Mouse (Mus musculus): ENCODE measurements around the gene Zbtb40. TPM values are rescaled to one million over a fixed set of nuclear protein-coding genes. Genes with fewer than 3 reads are reported as not detected.

Gene Zbtb40
- polyA plus RNA-seq, 1 experiment from 2014 or later = 3.5 TPM

DNA sequence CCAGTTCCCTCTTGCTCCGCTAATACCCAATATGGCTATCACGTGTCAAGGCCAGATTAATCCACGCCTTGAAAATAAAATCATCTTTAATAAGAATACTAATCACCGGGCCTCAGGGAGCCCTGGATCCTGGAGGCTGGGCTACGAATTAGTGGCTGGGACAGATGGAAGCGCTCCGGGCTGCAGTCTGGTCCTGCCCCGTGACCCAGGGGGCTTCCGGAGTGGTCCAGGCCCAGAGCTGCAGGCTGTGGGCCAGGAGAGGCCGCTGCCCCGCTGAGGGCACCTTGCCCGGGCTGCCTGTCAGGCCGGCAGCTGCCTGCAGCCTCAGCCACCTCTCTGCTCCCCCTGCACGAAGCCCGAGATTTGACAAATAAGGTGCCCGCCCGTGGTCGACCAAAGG, 105.8 kb downstream of the Zbtb40 start:
- Histone ChIP-seq H3K4me3 (replicated peaks; ENCODE audit: low read length) (no peak overlapping the region), H3K9me3 (replicated peaks; ENCODE audit: control insufficient read depth, low read length) (no peaks in the 10 kb centered on the region), H3K36me3 (ENCODE audit: control insufficient read depth, insufficient read depth, low read length) (no peaks in the 10 kb centered on the region), H3K4me2 (ENCODE audit: low read depth, low read length) (no peak overlapping the region), H3K4me1 (ENCODE audit: control insufficient read depth, insufficient read depth, low read length) (0 out of 2 replicates have a peak, but pooled peaks cover 5% of the 10 kb centered on the region), H3K9ac (ENCODE audit: low read length) (no peak overlapping the region), H3K27me3 (ENCODE audit: control insufficient read depth, insufficient read depth, low read length) (peaks cover 4% of the 10 kb centered on the region; the same call in 1 of the 2 replicates), H3K27ac (ENCODE audit: low read length) (no peak overlapping the region)
- WGBS = 18% methylated on average over 18 of the region's 18 CpGs
- ATAC-seq (ENCODE audit: insufficient read depth, low FRiP score) = no peak

DNA sequence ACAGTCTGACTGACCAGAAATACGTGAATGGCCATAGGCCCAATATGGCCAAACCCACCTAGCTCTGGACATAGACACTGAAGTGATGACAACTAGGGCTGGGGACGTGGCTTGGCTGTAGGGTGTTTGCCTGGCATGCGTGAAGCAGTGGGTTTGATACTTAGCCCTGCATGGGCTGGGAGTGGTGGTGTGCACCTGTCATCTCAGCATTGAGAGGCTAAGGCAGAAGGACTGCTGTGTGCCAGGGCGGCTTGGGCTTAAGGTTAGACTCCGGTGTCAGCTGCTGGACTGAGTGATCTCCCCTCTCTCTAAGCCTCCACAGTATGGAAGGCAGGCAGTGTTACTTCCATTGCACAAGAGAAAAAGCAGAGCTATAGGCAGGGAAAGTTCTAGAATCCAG, 110.7 kb downstream of the Zbtb40 start:
- H3K4me1 ChIP-seq (ENCODE audit: control insufficient read depth, insufficient read depth, low read length) = peaks cover 4% of the 10 kb centered on the region
- H3K9ac ChIP-seq (ENCODE audit: low read length) = no peak overlapping the region
- WGBS = 93% methylated on average over 5 of the region's 5 CpGs
- no peaks in the 10 kb centered on the region for H3K36me3 ChIP-seq (ENCODE audit: control insufficient read depth, insufficient read depth, low read length)
- no peaks in the 10 kb centered on the region for H3K27me3 ChIP-seq (ENCODE audit: control insufficient read depth, insufficient read depth, low read length)
- H3K4me2 ChIP-seq (ENCODE audit: low read depth, low read length) = no peak overlapping the region
- H3K27ac ChIP-seq (ENCODE audit: low read length) = no peak overlapping the region
- no peaks in the 10 kb centered on the region for H3K9me3 ChIP-seq (replicated peaks; ENCODE audit: control insufficient read depth, low read length)
- no peak overlapping the region for H3K4me3 ChIP-seq (replicated peaks; ENCODE audit: low read length)
- no peak for ATAC-seq (ENCODE audit: insufficient read depth, low FRiP score)

DNA sequence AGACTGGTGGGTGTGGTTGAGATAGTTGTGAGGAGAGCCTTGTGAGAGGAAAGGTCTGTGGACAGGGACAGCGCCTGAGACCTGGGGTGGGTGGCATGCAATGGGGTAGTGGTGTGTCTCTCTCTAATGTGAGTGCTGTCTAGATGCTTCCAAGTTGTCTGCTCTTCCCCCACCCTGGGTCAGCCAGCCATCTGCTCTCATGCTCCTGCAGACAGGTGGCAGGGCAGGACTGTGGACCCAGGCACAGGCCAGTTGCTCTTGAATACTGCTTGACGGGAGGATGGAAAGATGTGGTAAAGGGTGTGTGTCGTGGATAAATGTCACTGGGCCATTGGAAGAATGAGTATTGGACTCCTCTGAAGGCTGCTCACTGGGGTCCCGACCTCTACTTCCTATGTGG, 111.3 kb downstream of the Zbtb40 start:
- no peak overlapping the region for H3K4me3 ChIP-seq (replicated peaks; ENCODE audit: low read length)
- H3K36me3 ChIP-seq (ENCODE audit: control insufficient read depth, insufficient read depth, low read length) = no peaks in the 10 kb centered on the region
- 71% methylated on average over 4 of the region's 4 CpGs for WGBS
- H3K4me2 ChIP-seq (ENCODE audit: low read depth, low read length) = no peak overlapping the region
- no peak overlapping the region for H3K27ac ChIP-seq (ENCODE audit: low read length)
- H3K9me3 ChIP-seq (replicated peaks; ENCODE audit: control insufficient read depth, low read length) = no peaks in the 10 kb centered on the region
- peaks cover 4% of the 10 kb centered on the region for H3K4me1 ChIP-seq (ENCODE audit: control insufficient read depth, insufficient read depth, low read length)
- no peak for ATAC-seq (ENCODE audit: insufficient read depth, low FRiP score)
- H3K27me3 ChIP-seq (ENCODE audit: control insufficient read depth, insufficient read depth, low read length) = no peaks in the 10 kb centered on the region
- H3K9ac ChIP-seq (ENCODE audit: low read length) = no peak overlapping the region

DNA sequence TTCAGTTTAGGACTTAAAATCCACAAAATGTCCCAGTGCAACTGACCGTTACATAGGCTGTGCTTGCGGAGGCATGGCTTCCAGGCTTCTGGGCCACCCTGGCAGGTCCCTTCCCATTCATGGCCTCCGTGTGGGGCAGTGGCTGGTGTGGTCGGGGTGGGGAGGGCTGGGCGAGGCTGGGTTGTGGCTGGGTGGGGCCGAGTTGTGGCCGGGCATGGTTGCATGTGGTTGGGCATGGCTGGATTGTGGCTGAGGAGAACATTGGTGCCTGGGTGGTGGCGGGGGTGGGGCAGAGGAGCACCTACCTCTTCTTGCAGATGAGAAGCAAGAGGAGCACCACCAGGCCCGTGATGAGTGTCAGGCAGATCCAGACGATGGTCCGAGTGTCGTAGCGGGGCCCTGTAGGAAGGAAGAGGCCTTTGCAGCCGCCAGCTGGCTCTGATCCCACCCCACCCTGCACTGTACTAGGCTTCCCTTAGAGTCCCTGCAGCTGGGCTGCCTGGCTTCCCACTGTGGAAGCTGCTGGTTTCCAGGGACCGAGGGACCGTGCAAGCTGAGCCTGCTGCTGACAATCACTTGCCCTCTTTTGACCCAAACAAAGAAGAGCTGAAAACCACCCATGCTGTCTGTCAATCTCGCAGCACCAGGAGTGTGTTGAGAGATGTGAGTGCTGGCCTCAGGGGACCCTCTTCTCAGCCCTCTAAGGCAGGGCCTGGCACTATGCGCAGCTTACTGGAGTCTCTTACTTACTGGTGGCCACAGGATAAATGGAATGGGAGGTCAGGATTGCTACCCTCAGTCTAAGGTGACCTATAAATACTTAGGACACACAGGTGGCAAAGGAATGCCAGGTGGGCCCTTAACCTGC, 113.6 kb downstream of the Zbtb40 start:
- no peak overlapping the region for H3K4me2 ChIP-seq (ENCODE audit: low read depth, low read length)
- H3K4me3 ChIP-seq (replicated peaks; ENCODE audit: low read length) = no peak overlapping the region
- no peaks in the 10 kb centered on the region for H3K27me3 ChIP-seq (ENCODE audit: control insufficient read depth, insufficient read depth, low read length)
- H3K9ac ChIP-seq (ENCODE audit: low read length) = no peak overlapping the region
- H3K4me1 ChIP-seq (ENCODE audit: control insufficient read depth, insufficient read depth, low read length) = peaks cover 4% of the 10 kb centered on the region
- H3K9me3 ChIP-seq (replicated peaks; ENCODE audit: control insufficient read depth, low read length) = no peaks in the 10 kb centered on the region
- peak; percentile 42; the same call in 1 of the 2 replicates for ATAC-seq (ENCODE audit: insufficient read depth, low FRiP score)
- 53% methylated on average over 18 of the region's 18 CpGs for WGBS
- H3K27ac ChIP-seq (ENCODE audit: low read length) = no peak overlapping the region
- H3K36me3 ChIP-seq (ENCODE audit: control insufficient read depth, insufficient read depth, low read length) = no peaks in the 10 kb centered on the region

DNA sequence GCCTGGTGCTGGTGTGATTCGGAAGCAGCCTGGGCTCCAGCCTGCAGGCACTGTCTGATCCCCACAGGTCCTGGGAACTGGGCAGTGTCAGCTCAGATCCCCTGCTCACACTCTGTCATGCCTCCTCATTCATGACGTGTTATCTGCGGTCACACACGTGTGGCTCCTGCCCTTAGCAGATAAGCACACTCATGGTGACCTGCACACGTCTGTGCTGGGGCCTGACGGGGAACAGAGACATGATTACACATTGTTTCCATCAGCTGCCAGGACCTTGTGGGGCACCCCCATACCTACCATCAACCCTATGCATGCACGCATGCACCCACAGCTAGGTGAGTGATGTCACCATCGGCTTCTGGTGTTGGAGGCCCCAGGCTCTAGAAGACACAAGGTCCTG, 118.1 kb downstream of the Zbtb40 start:
- peaks cover 10% of the 10 kb centered on the region; the same call in 1 of the 2 replicates for H3K27me3 ChIP-seq (ENCODE audit: control insufficient read depth, insufficient read depth, low read length)
- no peaks in the 10 kb centered on the region for H3K9me3 ChIP-seq (replicated peaks; ENCODE audit: control insufficient read depth, low read length)
- no peaks in the 10 kb centered on the region for H3K36me3 ChIP-seq (ENCODE audit: control insufficient read depth, insufficient read depth, low read length)
- H3K4me1 ChIP-seq (ENCODE audit: control insufficient read depth, insufficient read depth, low read length) = peaks cover 4% of the 10 kb centered on the region
- no peak overlapping the region for H3K4me3 ChIP-seq (replicated peaks; ENCODE audit: low read length)
- no peak overlapping the region for H3K4me2 ChIP-seq (ENCODE audit: low read depth, low read length)
- H3K9ac ChIP-seq (ENCODE audit: low read length) = no peak overlapping the region
- no peak overlapping the region for H3K27ac ChIP-seq (ENCODE audit: low read length)
- 0 out of 2 replicates have a peak, but pooled peaks have one; percentile 15 for ATAC-seq (ENCODE audit: insufficient read depth, low FRiP score)
- 80% methylated on average over 8 of the region's 8 CpGs for WGBS

Other genes starting within 250 kb of the Zbtb40 start
- 3.3 and 3.8 TPM in 2 replicates for gene Ephb2, start 212.8 kb downstream of the Zbtb40 start, polyA plus RNA-seq (2015; fragmentation: Nextera tagmentation; extraction: Ambion mirVana)
- 72.6 and 79.3 TPM in 2 replicates for gene C1qb, start 162.6 kb downstream of the Zbtb40 start, polyA plus RNA-seq (2015; fragmentation: Nextera tagmentation; extraction: Ambion mirVana)
- gene C1qc, start 155.7 kb downstream of the Zbtb40 start, polyA plus RNA-seq (2015; fragmentation: Nextera tagmentation; extraction: Ambion mirVana) = 28.4 and 29.3 TPM in 2 replicates
- gene C1qa, start 150.0 kb downstream of the Zbtb40 start, polyA plus RNA-seq (2015; fragmentation: Nextera tagmentation; extraction: Ambion mirVana) = 60.6 and 76.6 TPM in 2 replicates
- 0.39 TPM in 2 replicates for gene Epha8, start 92.0 kb downstream of the Zbtb40 start, polyA plus RNA-seq (2015; fragmentation: Nextera tagmentation; extraction: Ambion mirVana)
- gene Wnt4, start 228.7 kb upstream of the Zbtb40 start, polyA plus RNA-seq (2015; fragmentation: Nextera tagmentation; extraction: Ambion mirVana) = 8.7 and 13.7 TPM in 2 replicates